Mouse (Mus musculus): ENCODE results near the gene Cabcoco1.

DNA sequence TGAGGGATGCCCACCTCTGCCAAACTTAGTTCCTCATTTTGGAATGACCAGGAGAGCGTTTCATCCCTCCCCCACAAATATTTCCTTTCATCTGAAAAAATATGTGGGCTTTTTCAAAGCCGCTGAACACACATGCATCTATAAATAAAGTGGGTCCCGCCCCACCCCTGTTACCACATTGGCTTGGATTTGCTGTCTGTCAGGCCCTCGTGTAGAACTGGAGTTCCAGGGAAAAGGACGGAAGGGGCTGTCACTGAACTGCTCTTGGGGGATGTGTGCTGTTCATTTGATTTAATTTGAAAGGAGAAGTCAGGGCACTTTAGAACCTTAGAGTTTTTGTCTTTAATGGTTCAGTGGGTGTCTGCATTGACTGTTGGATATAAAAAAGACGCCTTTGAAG, 50.9 kb downstream of the Cabcoco1 start:
- TF ChIP-seq CTCF (IDR thresholded peaks at IDR 0.05; ENCODE audit: low read depth, low read length) (no peak), POLR2A (IDR thresholded peaks at IDR 0.05; ENCODE audit: extremely low read depth, insufficient read depth, low read length) (no peak)

All from liver, adult 2 months (tissue).